Mouse (Mus musculus): ENCODE results near the gene Xpnpep1. TPM values are rescaled to one million over a fixed set of nuclear protein-coding genes. Genes with fewer than 3 reads are reported as not detected.
A peak's percentile ranks its signal among the peaks of the same experiment; 100 is the strongest.

Xpnpep1 gene
- polyA plus RNA-seq, 1 experiment from 2014 or later, result 132 TPM

GRCm38 (mm10) chr19:52904182-52904581 is 135.8 kb downstream of the Xpnpep1 start:
- H3K36me3 ChIP-seq, result no peaks in the 10 kb centered on the region
- H3K9ac ChIP-seq, result no peak overlapping the region
- no peak overlapping the region for H3K27ac ChIP-seq (replicated peaks)
- ATAC-seq (ENCODE audit: low read depth), result no peak
- H3K4me1 ChIP-seq (replicated peaks), result no peaks in the 10 kb centered on the region
- H3K4me2 ChIP-seq, result no peak overlapping the region
- no peak overlapping the region for H3K4me3 ChIP-seq
- no peaks in the 10 kb centered on the region for H3K27me3 ChIP-seq
- H3K9me3 ChIP-seq, result no peaks in the 10 kb centered on the region
- WGBS, result 31% methylated on average over 2 of the region's 2 CpGs

GRCm38 (mm10) chr19:52891807-52892442 is 148.1 kb downstream of the Xpnpep1 start:
- Histone ChIP-seq H3K9ac (no peak overlapping the region), H3K36me3 (no peaks in the 10 kb centered on the region), H3K4me3 (no peak overlapping the region), H3K9me3 (no peaks in the 10 kb centered on the region), H3K4me1 (replicated peaks) (0 out of 2 replicates have a peak, but pooled peaks cover 5% of the 10 kb centered on the region), H3K27ac (replicated peaks) (no peak overlapping the region), H3K4me2 (no peak overlapping the region), H3K27me3 (no peaks in the 10 kb centered on the region)
- 19% methylated on average over 5 of the region's 5 CpGs for WGBS
- ATAC-seq (ENCODE audit: low read depth), result peak; percentile 71

Small RNA genes within 50 kb of the gene (microRNA-seq; reads per million reads assigned to microRNA genes)
- gene Mir6407, result not detected

Other genes starting within 250 kb of the Xpnpep1 start
- 35.6 and 39.2 TPM in 2 replicates for gene Add3, start 100.2 kb upstream of the Xpnpep1 start, polyA plus RNA-seq (2015; fragmentation: Nextera tagmentation; extraction: Ambion mirVana)